12 mouse cellular contexts compared by ENCODE assay signal in genomic region chr1:42557301-42557700, GRCm38 (mm10).
DNase-seq lines count a peak whose midpoint lies in the region; ATAC-seq lines count a peak whose summit lies in the region.
"Had no signal": no experiment of that assay in that cellular context is flagged by ENCODE, and none has a peak within 500 bp of the region (broad histone marks: within the 10 kb centered on the region; RNA-seq: fewer than 3 reads in every experiment).

No protein-coding gene starts in this region.

- DNase-seq in cerebellum, postnatal 10 days: peak; percentile 72 to 76
- peak; percentile 48 to 69 for DNase-seq in cerebellum, postnatal 25 days
- DNase-seq in cerebellum, adult 8-10 months: no peak
- DNase-seq: adrenal gland, adult 2 months; adrenal gland, postnatal 10 days; adrenal gland, postnatal 25 days; cerebellum, adult 9-10 months; embryo, embryonic 11 days; gastrocnemius, adult 2 months had no signal

- no peak for ATAC-seq in cerebellum, adult (ENCODE audit: insufficient number of reproducible peaks, low FRiP score, low TSS enrichment)
- ATAC-seq: forebrain, embryonic 14.5 days; forebrain, embryonic 16.5 days had no signal
